Mouse (Mus musculus): ENCODE results near the gene Fnbp1l. TPM values are rescaled to one million over a fixed set of nuclear protein-coding genes. Genes with fewer than 3 reads are reported as not detected.

Gene Fnbp1l
- polyA plus RNA-seq, 1 experiment from 2014 or later: 19.8 TPM

DNA sequence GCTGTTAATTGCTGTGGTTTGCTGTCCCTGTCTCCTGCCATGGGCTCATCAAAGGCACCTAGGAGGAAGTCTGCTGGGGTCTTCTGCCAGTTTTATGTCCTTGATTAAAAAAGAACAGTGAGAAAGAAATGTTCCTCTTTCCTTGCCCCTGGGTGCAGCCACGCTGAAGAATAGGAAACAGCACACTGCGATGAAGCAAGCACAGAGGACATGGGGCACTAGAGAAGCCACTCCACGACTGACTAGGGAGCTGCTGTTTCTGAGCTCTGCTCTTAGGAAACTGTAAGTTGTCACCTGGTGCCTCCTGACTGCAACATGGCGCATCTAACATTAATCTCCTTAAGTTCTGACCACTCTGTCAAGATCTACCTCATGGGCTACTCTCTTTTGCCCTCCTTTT, 53.0 kb downstream of the Fnbp1l start:
- 56% methylated on average over 4 of the region's 4 CpGs for WGBS
- no peaks in the 10 kb centered on the region for H3K9me3 ChIP-seq (ENCODE audit: control insufficient read depth)
- no peak for ATAC-seq
- no peaks in the 10 kb centered on the region for H3K27me3 ChIP-seq (replicated peaks; ENCODE audit: control insufficient read depth, insufficient read depth, low read length)
- no peak for TF ChIP-seq CTCF (IDR thresholded peaks at IDR 0.05; ENCODE audit: low read depth)
- no peak overlapping the region for H3K4me2 ChIP-seq (replicated peaks; ENCODE audit: low read depth)
- no peak overlapping the region for H3K4me3 ChIP-seq (ENCODE audit: low read depth, low read length)
- H3K27ac ChIP-seq (ENCODE audit: low read depth, low read length): no peak overlapping the region
- no peak overlapping the region for H3K9ac ChIP-seq (ENCODE audit: low read depth, low read length)
- peaks cover 10% of the 10 kb centered on the region for H3K36me3 ChIP-seq (ENCODE audit: control insufficient read depth, insufficient read depth)
- H3K4me1 ChIP-seq (replicated peaks; ENCODE audit: control insufficient read depth, insufficient read depth, low read length): no peaks in the 10 kb centered on the region

DNA sequence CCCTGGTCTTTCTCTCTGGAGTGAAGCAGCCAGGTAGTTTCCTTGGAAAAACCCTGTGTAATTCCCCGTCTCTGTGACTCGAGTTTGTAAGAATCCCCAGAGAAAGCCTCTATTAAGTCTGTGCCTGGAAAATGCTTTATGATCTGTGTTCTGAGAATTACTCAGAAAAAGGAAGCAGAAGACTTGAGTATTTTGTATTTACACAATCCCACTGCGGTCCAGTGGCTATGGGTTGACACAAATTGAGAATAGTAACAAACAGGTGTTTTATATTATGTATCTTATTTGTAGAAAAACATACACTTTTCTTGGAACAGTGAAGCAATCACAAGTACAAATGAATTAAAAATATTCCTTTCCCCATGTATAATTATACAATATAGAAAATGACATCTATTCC, 53.4 kb downstream of the Fnbp1l start:
- H3K27me3 ChIP-seq (replicated peaks; ENCODE audit: control insufficient read depth, insufficient read depth, low read length): no peaks in the 10 kb centered on the region

DNA sequence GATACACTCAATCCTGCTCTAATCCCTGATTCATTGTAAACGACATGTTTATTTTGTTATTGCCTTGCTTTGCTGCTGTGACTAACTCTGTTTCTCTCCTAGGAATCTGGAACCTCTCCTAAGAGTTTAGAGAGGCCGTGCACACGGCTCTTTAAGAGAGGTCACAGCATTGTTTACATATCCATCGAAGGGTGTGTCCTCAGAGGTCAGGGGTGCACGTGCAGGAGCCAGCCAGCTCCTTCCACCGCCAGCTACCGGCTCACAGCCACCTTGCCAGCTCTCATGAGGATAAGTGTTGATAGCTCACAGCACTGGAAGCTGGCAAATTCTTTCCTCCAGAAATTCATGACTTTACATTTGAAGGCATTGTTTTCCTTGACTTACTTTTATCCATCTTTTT, 54.2 kb downstream of the Fnbp1l start:
- no peak for ATAC-seq
- peaks cover 13% of the 10 kb centered on the region for H3K36me3 ChIP-seq (ENCODE audit: control insufficient read depth, insufficient read depth)
- H3K9ac ChIP-seq (ENCODE audit: low read depth, low read length): no peak overlapping the region
- WGBS: 13% methylated on average over 7 of the region's 7 CpGs
- no peaks in the 10 kb centered on the region for H3K4me1 ChIP-seq (replicated peaks; ENCODE audit: control insufficient read depth, insufficient read depth, low read length)
- no peak overlapping the region for H3K27ac ChIP-seq (ENCODE audit: low read depth, low read length)
- no peak overlapping the region for H3K4me2 ChIP-seq (replicated peaks; ENCODE audit: low read depth)
- no peak for TF ChIP-seq CTCF (IDR thresholded peaks at IDR 0.05; ENCODE audit: low read depth)
- H3K4me3 ChIP-seq (ENCODE audit: low read depth, low read length): no peak overlapping the region
- H3K27me3 ChIP-seq (replicated peaks; ENCODE audit: control insufficient read depth, insufficient read depth, low read length): no peaks in the 10 kb centered on the region
- H3K9me3 ChIP-seq (ENCODE audit: control insufficient read depth): no peaks in the 10 kb centered on the region

More for the DNA sequence above, 53.4 kb downstream of the Fnbp1l start:
- no peak overlapping the region for H3K4me3 ChIP-seq (ENCODE audit: low read depth, low read length)
- TF ChIP-seq CTCF (IDR thresholded peaks at IDR 0.05; ENCODE audit: low read depth): no peak
- H3K4me1 ChIP-seq (replicated peaks; ENCODE audit: control insufficient read depth, insufficient read depth, low read length): no peaks in the 10 kb centered on the region
- WGBS: 55% methylated on average over 3 of the region's 3 CpGs
- no peak for ATAC-seq
- no peak overlapping the region for H3K27ac ChIP-seq (ENCODE audit: low read depth, low read length)
- H3K9ac ChIP-seq (ENCODE audit: low read depth, low read length): no peak overlapping the region
- H3K36me3 ChIP-seq (ENCODE audit: control insufficient read depth, insufficient read depth): peaks cover 13% of the 10 kb centered on the region
- no peak overlapping the region for H3K4me2 ChIP-seq (replicated peaks; ENCODE audit: low read depth)
- H3K9me3 ChIP-seq (ENCODE audit: control insufficient read depth): no peaks in the 10 kb centered on the region

DNA sequence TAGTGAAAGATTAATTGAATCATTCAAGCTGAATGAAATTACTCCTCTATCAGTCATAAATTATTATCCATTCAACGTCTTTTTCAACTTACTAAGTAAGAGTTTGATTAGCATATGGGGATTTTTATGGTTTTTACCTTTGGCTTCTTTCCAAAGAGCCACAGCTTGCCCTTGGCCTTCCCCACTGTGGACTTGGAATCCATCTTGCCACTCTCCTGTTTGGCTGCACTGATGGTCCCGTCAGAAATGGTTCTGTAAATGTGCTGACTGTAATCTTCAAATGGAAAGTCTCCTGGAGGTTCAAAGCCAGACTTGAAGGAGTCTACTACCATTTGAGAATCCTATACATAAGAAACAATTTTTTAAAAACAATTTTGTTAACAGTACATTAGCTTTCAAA, 61.7 kb downstream of the Fnbp1l start:
- Histone ChIP-seq H3K9me3 (ENCODE audit: control insufficient read depth) (no peaks in the 10 kb centered on the region), H3K4me1 (replicated peaks; ENCODE audit: control insufficient read depth, insufficient read depth, low read length) (no peaks in the 10 kb centered on the region), H3K9ac (ENCODE audit: low read depth, low read length) (no peak overlapping the region), H3K36me3 (ENCODE audit: control insufficient read depth, insufficient read depth) (peaks cover 8% of the 10 kb centered on the region; the same call in 1 of the 2 replicates), H3K27ac (ENCODE audit: low read depth, low read length) (no peak overlapping the region), H3K4me2 (replicated peaks; ENCODE audit: low read depth) (no peak overlapping the region), H3K27me3 (replicated peaks; ENCODE audit: control insufficient read depth, insufficient read depth, low read length) (no peaks in the 10 kb centered on the region), H3K4me3 (ENCODE audit: low read depth, low read length) (no peak overlapping the region)
- TF ChIP-seq CTCF (IDR thresholded peaks at IDR 0.05; ENCODE audit: low read depth): no peak
- ATAC-seq: no peak
- 32% methylated on average over 2 of the region's 2 CpGs for WGBS

DNA sequence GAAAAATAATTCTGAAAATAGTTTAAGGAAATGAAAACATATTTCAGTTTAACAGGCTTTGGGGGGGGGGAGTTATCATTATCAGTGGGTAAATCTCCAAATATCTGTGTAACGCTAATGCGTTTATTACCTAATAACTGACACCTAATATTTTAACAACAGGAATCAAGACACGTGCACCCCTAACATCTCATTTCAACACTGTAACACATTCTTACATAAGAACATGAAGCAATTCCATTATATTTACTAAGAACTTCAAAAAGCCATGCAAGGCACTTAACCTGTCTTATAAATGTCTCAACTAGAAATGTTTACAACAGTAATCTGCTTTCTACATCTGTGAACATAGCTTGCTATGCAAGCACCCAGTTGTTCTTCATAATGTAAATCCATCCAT, 68.3 kb downstream of the Fnbp1l start:
- Histone ChIP-seq H3K36me3 (ENCODE audit: control insufficient read depth, insufficient read depth) (peaks cover 10% of the 10 kb centered on the region; the same call in 1 of the 2 replicates), H3K9me3 (ENCODE audit: control insufficient read depth) (no peaks in the 10 kb centered on the region), H3K4me1 (replicated peaks; ENCODE audit: control insufficient read depth, insufficient read depth, low read length) (no peaks in the 10 kb centered on the region), H3K9ac (ENCODE audit: low read depth, low read length) (no peak overlapping the region), H3K27ac (ENCODE audit: low read depth, low read length) (no peak overlapping the region), H3K27me3 (replicated peaks; ENCODE audit: control insufficient read depth, insufficient read depth, low read length) (no peaks in the 10 kb centered on the region), H3K4me2 (replicated peaks; ENCODE audit: low read depth) (no peak overlapping the region), H3K4me3 (ENCODE audit: low read depth, low read length) (no peak overlapping the region)
- ATAC-seq: no peak
- no peak for TF ChIP-seq CTCF (IDR thresholded peaks at IDR 0.05; ENCODE audit: low read depth)
- 91% methylated on average over 3 of the region's 3 CpGs for WGBS

DNA sequence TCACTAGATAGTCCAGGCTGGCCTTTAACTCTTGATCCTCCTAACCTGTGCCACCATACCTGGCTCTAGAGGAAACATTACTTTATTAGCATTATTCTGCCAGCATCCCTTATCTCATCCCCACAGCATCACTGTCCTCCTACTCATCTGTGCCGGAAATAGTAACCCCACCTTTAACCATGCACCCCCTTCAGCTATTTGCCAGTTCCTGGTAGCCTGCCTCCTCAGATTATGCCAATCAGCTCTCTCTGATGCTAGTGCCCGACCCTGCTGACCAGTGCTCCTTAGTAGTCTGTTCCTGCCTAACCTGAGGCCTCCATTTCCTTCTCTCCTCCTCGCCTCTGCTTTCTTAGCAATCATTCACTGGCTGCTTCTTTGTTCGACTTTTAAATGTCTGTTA, 72.0 kb downstream of the Fnbp1l start:
- no peak overlapping the region for H3K4me3 ChIP-seq (ENCODE audit: low read depth, low read length)
- no peaks in the 10 kb centered on the region for H3K4me1 ChIP-seq (replicated peaks; ENCODE audit: control insufficient read depth, insufficient read depth, low read length)
- no peaks in the 10 kb centered on the region for H3K27me3 ChIP-seq (replicated peaks; ENCODE audit: control insufficient read depth, insufficient read depth, low read length)
- H3K4me2 ChIP-seq (replicated peaks; ENCODE audit: low read depth): no peak overlapping the region
- H3K36me3 ChIP-seq (ENCODE audit: control insufficient read depth, insufficient read depth): peaks cover 24% of the 10 kb centered on the region
- no peak for ATAC-seq
- no peak overlapping the region for H3K27ac ChIP-seq (ENCODE audit: low read depth, low read length)
- 69% methylated on average over 4 of the region's 4 CpGs for WGBS
- H3K9ac ChIP-seq (ENCODE audit: low read depth, low read length): no peak overlapping the region
- no peak for TF ChIP-seq CTCF (IDR thresholded peaks at IDR 0.05; ENCODE audit: low read depth)
- no peaks in the 10 kb centered on the region for H3K9me3 ChIP-seq (ENCODE audit: control insufficient read depth)

DNA sequence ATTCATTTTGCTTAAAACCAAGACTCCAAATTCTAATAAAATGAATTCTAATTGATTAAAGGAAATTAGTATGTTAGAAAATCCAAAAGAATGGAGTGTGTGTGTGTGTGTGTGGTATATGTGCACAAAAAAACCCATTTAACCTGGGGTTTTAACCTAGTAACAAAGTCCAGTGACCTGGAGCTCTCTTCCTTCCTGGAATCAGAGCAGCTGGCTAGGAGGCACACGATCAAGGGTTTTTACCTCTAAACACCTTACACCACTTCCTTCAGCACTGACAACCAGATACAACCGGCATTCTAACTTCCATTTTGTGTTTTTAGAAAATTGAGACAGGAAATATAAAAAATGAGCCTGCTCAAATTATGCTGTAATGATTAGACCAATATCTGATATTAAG, 74.2 kb downstream of the Fnbp1l start:
- Histone ChIP-seq H3K4me1 (replicated peaks; ENCODE audit: control insufficient read depth, insufficient read depth, low read length) (no peaks in the 10 kb centered on the region), H3K36me3 (ENCODE audit: control insufficient read depth, insufficient read depth) (peaks cover 34% of the 10 kb centered on the region), H3K9ac (ENCODE audit: low read depth, low read length) (no peak overlapping the region), H3K27ac (ENCODE audit: low read depth, low read length) (no peak overlapping the region), H3K27me3 (replicated peaks; ENCODE audit: control insufficient read depth, insufficient read depth, low read length) (no peaks in the 10 kb centered on the region), H3K4me3 (ENCODE audit: low read depth, low read length) (no peak overlapping the region), H3K4me2 (replicated peaks; ENCODE audit: low read depth) (no peak overlapping the region), H3K9me3 (ENCODE audit: control insufficient read depth) (no peaks in the 10 kb centered on the region)
- no peak for ATAC-seq
- WGBS: 45% methylated on average over 2 of the region's 2 CpGs
- no peak for TF ChIP-seq CTCF (IDR thresholded peaks at IDR 0.05; ENCODE audit: low read depth)

Data from intestine, postnatal 0 days (tissue).